Mouse (Mus musculus) T-cell, adult 2 months (primary cell): ENCODE results near the gene Trp53tg5.

ENCODE experiments used
- DNase-seq: peaks from one replicate; pipeline ENCODE4 v3.0.0; 2022; ENCODE audit warnings: low spot score

Trp53tg5 gene

DNA sequence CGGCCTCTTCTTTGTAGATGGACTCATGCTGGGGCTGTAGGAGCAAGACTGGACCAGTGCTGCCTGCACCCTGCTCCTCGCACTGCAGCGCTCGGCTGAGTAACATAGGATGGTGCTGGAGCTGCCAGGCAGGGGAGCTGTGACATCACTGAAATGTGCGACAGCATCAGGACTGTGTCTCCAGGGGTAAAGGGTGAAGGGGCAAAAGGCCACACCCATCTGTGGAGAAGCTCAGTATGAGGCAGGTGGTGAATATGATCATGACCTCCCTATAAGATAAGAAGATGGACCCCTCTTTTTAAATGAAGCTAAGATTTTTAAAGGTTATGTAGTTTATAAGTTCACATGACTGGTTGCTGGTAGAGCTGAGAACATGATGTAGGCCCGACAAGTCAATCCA, at the start of gene Trp53tg5:
Trp53tg5 (minus strand) TSS at position 101 of the 400 bp plus-strand sequence.
- DNase-seq, result no peak

DNA sequence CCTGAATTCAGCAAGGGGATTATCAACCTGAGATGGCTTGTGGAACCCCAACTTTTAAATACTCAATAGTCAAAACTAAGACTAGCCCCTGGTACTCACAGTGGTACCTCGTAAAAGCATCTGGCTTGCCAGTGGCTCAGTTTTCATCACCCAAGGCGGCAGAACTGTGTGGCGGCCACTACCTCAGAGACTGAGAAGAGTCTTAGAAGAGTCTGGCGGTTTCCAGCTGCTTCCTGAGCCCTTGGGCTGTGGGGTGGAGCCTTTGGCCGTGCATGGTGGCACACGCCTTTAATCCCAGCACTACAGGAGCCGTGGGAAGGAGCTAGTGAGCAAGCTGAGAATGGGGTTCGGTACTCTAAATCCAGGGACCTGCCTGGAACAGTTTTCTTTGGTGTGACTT, 48.8 kb upstream of the Trp53tg5 start:
- peak; percentile 38 for DNase-seq

DNA sequence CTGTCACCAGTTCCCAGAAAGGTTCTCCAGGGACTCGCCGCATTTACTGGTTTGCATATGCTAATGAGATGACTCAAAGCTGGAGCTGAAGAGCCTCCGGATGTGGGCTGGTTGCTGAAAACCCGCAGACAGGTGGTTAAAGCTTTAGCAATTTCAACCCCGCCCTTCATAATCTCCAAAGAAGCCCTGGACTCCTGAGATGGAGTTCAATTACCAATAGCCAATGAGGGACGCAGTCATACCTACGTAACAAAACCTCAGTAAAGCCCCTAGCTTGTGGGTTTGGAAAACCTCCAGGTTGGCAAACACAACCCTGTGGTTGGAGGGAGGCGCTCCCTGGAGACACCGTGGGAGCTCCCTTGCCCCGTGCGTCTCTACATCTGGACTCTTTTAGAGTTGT, 48.3 kb upstream of the Trp53tg5 start:
- peak; percentile 88 for DNase-seq

DNA sequence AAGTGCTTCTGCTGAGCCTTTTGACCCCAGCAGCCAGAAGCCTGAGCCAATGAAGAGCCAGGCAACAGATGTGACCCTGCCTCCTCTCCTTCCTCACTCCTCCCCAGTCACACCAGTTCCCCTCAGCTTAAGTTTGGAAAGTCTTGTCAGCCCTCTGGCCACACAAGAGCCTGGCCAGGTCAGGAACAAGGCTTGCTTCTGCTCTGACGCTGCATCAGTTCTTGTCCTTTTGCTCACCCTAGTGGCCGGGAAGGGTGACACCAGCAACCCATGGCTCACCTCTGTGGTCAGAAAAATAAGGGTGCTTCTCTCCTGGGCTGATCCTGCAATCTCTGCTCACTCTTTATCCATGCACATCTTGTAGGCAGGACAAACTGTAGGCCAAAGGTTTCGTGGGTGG, 47.3 kb upstream of the Trp53tg5 start:
- DNase-seq, result peak; percentile 11

DNA sequence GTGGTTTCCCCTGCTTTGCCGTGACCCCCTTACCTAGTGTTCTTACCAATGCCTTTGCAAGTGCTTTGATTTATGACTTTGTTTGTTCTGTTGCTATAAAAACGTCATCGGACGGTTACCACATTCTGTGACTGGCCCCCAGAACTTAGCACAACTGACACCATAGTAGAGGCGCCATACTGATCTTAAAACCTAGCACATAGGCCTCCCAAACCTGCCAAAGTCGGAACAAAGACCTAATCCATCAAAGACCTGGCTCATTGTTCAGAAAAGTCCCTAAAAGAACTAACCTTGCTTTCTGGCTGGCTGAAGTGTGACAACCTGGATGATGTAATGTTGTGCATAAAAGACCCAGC, 45.6 kb upstream of the Trp53tg5 start:
- DNase-seq, result no peak

DNA sequence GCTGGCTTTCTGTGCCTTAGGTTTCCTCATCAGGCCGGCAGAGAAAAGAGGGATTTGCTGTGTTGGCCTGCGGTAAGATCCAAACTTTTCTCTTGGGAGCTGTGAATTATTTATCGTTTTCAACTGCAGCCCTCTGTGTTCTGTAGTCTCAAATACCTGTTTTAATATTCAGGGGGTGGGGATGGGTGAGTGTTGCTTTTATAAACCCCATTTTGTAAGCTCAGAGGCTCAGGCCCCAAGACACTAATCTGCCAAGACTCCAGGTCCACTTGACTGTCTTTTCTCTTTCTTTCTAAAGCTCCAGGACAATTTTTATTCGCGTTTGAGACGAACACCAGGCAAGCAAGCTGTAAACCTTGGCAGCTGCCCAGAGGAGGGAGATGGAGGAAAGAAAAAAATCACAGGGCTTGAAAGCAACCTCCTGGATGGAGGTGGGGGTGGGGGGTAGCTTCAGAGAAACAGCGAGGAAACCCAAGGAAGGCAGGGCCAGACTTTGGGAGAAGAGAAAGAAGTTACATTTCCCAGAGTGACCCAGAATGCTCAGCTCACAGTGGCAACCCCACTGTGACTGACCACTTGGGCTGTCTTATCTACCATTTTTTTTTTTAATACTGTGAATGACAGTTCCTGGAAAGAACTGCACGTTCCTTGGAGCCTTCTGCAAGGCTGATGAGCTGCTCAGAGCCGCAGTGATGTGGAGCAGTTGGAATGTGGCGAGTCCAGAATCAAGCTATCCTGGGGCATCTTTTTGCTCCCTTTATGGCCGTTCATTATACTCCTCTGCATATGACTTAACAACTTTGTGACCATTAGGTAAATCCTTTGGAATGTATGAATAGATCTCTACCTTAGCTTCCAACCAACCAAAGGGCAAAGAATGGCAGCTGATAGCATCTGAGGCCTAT, 45.0 kb upstream of the Trp53tg5 start:
- no peak for DNase-seq

DNA sequence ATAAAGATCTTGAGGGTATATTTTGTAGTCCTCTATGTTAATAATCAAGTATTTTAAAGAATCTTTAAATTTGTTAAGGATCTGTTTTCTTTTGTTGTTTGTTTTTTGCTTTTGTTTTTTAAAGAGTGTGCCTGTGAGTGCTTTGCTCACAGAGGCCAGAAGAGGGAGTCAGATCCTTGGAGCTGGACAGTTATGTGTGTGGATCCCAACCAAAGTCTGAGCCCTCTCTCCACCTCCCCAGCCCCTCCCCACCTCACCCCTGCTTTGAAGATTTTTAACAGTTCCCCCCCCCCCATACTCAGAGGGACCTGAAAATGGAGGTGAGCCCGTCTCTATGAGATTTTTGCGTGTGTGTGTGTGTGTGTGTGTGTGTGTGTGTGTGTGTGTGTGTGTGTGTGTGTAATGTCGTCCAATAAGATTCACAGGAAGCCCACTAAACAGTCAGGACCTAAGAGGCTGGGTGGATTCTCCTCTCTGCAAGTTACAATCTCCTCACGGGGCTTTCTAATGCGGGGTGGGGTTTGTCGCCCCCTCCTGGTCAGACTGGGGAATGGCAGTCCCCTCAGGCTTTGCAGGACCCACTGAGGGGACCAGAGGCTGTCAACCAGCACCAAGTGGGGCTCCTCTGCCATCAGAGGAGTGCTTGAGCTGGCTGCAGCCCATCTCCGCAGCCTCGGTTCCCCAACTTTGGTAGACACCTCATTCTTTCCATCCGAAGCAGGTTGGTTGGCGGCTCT, 44.1 kb upstream of the Trp53tg5 start:
- DNase-seq, result peak; percentile 73

DNA sequence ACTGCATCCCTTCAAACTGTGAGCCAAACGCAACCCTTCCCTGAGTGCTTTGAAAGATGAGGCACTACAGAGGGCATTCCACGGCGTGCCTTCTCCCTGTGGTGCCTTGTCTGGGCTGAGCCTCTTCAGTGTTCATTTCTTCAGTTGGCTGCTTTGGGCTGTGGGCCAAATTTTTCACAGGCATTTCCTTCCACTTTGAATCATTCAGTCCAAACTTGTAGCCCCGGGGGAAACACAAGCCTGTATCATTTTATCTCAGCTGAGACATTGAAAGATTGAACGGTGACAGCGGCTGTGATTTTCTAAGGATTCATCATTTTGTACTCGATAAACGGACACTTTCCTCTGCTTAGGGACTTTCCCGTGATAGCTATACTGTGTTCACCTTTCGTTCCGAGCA, 43.1 kb upstream of the Trp53tg5 start:
- no peak for DNase-seq

DNA sequence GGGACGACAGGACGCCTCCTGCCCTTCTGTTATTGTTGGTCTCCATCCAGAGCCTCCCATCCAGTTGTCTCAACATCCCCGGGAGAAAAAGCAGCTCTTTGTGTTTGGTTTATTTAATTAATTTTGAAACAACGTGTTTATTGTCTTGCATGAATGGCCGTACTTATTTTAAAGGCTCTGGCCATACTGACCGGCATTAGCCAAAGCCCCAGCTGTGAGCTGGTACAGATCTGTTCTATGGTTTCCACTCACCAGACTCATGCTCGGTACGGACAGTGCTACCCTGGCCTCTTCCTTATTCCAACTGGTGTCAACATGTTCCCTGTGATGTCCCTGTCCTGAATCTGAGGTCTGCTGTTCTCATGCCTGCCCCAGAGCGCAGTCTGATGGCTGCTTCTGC, 42.4 kb upstream of the Trp53tg5 start:
- DNase-seq, result no peak

DNA sequence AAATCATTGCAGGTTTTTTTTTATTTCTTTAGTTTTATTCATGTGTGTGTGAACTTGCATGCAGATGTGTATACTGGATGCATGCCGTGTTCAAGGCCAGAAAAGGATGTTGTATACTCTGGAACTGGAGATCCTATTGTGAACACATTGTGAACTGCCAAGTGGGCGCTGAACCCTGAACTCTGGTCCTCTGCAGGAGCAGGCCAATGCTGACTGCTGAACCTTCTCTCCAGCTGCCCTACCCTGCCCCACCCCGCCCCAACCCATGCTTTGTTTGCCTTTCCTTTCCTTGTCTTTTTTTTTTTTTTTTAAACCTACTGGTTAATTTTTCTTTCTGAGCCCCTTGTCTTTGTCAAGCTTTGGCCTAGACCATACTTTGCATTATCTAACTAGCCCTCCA, 41.4 kb upstream of the Trp53tg5 start:
- DNase-seq, result no peak

DNA sequence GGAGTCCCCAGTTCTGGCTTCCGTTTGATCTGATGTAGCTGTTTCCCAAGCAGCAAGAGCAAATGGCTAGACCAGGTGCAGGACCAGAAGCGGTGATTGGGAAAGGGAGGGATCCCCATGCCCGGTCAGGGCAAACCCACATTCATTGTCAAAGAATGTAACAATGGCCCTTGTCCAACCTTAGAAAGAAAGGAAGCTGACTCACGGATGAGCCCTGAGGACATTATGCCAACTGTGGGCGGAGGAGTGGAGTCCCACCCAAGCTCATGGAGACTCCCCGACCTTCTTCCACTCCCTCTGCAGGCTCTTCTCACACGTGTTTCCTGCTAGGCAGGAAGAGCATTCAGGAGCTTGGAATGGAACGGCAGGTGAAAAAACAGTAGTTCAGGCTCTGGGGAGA, 39.9 kb upstream of the Trp53tg5 start:
- DNase-seq, result no peak

DNA sequence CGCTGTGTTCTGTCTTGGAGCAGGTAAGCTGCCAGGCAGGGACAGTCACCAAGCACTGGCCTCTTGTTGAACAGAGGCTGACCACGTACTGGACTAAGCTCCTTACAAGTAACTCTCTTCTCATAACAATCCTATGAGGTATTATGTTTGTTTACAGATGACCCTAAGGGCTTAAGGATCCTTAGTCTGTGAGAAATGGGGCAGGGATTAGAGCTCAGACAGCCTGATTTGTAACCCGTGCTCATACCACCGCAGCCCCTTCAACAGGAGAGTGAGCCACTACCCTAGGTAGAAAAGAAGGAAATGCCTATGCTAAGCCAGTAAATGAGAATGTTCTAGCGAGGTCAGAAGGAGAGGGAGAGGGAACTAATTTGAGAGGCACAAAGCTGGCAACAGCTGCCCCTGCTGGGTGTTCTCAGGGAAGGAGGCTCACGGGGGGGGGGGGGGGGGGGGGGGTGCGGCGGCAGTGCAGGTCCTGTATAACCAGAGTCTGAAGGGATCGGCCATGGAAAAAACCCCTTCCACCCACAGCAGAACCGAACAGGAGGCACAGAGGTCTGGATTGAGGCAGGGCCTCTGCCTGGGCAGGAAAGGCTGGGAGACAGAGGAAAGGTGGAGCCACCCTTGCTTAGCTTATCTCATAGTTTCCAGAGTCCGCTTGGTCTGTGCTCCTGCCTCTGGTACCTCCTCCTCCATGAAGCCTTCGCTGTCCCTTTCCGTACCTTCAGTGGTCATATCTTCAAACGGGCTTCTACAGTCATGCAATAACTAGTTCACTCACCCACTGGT, 38.8 kb upstream of the Trp53tg5 start:
- no peak for DNase-seq

DNA sequence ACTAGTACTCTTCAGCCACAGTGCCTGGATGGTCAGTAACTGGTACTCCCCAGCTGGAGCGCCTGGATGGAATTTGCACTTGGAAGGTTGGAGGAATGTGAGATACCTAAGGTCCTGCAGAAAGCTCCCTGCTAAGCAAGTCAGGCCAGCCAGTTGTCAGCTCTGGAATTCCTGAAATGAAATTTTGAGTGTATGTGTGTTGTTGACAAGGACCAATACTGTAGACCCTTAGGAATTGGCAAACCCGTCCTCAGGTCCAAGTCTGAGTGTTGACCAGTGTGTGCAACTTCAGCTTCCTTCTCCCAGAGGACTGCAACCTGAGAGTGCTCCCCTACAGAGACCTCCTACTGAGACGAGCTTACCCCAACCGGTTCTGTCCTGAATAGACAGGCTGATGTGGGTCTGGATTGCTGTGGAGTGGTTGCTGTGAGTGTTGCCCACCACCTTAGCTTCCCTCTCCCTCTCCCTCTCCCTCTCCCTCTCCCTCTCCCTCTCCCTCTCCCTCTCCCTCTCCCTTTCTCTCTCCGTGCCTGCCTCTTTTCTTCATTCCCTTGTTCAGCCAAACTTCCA, 37.2 kb upstream of the Trp53tg5 start:
- no peak for DNase-seq

DNA sequence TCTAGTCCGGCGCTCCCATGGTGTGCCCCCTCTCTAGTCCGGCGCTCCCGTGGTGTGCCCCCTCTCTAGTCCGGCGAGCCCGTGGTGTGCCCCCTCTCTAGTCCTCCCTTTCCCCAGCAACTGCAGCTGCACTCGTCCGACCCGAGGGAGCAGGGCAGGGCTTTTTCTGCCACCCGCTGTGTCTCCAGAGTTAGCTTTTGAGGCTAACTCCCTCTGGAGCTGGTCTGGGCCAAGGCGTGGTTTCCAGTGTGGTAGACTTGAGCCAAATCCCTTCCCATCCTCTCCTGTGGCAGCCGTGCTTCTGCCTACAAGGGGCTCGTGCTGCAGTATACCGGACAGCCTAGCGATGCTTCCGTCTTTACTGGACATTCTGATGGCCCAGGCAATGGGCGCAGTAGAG, 34.3 kb upstream of the Trp53tg5 start:
- DNase-seq, result no peak

DNA sequence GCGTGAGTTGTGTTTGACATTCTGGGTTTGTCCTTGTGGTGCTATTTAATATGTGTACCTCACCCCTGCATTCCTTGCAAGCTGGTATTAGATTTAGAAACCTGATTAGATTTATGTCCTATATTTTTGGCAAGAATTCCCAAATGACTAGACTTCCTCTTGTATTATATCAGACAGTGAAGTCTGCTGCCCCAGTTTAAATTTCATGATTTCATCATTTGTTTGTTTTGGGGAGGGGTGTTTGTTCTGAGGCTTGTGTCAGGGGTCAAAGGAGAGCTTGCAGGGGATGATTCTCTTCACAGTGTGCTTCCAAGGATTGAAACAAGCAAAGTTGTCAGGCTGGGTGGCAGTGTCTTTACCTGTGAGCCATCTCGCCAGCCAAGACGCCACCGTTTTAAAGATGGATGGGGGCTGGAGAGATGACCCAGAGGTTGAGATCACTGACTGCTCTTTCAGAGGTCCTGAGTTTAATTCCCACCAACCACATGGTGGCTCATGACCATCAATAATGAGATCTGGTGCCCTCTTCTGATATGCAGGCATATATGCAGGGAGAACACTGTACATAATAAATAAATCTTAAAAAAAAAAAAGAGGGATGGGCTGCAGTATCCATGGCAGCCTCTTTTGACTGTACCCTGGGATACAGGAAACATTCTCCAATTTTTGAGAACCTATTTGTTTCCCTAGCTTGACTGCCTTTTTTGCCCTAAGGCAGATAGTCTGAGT, 32.3 kb upstream of the Trp53tg5 start:
- no peak for DNase-seq

DNA sequence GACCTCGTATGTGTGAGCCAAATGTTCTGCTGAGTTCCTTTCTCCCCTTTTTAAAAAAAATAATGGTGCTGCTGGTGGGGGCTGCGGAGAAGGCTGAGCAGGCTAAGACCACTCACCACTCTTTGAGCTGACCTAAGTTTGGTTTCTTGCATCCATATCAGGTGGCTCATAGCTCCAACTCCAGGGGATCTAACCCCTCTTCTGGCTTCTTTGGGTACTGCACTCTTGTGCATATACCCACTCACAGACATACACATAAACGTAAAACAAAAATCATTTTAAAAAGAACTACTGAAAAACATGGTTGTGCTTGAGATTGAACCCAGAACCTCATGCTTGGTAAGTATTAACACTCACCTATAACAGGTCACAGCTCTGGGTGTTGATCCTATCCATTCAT, 31.4 kb upstream of the Trp53tg5 start:
- DNase-seq, result no peak

DNA sequence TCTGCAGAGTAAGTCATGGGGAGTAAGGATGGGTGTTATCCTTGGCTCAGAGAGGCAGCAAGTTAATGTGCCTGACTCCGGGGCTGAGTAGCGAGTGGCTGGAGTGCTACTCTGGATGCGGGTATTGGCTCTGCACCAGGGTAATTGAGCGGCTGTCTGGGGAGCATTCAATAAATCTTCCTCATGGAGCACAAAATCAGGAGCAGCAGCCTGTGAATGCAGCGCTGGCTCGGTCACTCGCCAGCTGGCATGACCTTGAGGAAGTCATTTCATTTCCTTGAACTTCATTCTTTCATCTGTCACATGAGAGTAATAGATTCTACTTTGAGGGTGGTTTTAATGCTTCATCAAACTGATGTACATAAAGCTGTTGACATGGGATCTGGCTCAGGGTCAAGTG, 27.0 kb upstream of the Trp53tg5 start:
- no peak for DNase-seq

DNA sequence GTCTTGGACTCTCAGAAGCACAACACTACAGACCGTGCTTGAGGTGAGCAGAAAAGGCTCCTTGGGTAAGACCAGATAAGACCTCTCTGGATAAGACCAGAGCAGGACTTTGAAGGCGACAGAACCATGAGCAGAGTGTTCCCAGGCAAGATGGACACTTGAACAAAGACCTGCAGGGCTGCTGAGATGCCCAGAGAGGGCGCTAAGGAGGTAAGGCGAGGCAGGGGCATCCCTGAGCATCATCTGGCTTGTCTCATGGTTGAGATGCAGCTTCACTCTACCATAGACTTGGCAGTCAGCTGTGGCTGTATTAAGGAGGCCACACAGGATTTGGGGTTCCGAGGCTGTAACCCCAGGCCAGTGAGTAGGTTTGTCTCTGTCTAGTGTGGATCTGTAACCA, 25.8 kb upstream of the Trp53tg5 start:
- no peak for DNase-seq

DNA sequence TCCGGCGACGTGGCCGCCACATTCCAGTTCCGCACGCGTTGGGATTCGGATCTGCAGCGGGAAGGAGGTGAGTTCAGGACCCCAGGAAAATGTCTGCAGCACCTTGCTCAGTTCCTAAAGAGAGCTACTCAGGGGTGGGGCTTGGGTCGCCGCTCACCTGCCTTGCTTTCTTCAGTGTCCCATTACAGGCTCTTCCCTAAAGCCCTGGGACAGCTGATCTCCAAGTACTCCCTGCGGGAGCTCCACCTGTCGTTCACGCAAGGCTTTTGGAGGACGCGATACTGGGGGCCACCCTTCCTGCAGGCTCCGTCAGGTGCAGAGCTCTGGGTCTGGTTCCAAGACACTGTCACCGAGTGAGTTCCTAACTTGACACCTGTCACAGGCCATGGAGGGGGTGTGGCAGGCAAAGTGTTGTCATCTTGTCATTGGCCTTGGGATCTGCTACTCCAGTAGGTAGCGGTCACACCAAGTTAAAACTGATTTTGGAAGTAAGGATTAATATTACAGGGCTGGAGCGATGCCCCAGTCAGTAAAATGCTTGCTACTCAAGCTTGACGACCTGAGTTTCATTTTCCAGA, 24.3 kb upstream of the Trp53tg5 start:
- no peak for DNase-seq

DNA sequence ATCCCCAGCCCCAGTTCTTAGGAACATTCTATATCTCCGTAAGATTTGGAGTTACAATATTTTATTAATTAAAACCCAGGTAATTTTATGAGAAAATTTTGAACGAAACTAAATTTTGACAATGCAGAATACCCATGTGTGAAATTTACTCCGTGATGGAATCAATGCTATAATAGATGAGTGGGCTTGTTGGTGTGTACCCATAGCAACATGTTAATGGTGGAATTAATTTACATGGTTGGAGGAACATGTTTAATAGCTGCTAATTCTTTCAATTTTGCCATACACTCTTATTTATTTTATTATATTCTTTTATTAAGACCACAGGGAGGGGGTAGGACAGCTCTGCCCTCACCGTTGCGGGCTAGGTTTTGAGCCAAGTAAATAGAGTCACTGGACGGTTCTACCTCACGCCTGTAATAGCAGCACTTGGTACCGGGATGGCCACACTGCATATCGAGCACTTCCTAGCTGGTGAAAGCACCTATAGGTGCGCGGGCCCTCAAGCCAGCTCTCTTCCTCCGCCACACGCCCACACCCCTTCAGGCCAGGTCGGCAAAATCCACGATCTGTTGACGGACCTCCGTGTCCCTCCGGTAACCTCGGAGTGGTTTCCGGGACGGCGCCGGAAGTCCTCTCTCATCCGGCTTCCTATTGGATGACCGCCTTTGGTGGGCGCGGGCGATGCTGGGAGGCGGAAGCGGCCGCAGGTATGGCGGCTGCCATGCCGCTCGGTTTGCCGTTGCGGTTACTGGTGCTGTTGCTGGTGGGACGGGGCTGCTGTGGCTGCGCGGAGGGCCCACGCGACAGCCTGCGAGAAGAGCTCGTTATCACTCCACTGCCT, 23.5 kb upstream of the Trp53tg5 start, which contains the start of gene Pigt:
Pigt (plus strand) TSS at position 674 of the 844 bp plus-strand sequence.
- DNase-seq, result peak; percentile 85
